Mouse (Mus musculus) CD4-positive helper T cell, adult 2 months (primary cell): ENCODE data around the gene Kcnj10.

Experiments used
- DNase-seq: peaks from one replicate; pipeline ENCODE4 v3.0.0-alpha.2; 2012; ENCODE audit warnings: low read depth, missing footprints, low spot score

The Kcnj10 gene

DNA sequence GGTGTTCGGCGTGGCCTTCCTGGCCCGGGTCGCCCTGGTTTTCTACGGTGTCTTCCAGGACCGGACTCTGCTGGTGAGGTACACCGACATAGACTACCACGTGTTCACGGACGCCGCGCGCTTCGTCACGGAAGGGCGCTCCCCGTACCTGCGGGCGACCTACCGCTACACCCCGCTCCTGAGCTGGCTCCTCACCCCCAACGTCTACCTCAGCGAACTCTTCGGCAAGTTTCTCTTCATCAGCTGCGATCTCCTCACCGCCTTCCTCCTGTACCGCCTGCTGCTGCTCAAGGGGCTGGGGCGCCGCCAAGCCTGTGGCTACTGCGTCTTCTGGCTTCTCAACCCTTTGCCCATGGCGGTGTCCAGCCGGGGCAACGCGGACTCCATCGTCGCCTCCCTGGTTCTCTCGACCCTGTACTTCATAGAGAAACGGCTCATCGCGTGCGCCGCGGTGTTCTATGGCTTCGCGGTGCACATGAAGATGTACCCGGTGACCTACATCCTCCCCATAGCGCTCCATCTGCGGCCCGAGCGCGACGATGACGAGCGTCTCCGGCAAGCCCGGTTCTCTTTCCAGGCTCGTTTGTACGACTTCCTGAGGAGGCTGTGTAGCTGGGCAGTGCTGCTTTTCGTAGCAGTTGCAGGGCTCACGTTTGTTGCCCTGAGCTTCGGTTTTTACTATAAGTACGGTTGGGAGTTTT, 35.9 kb downstream of the Kcnj10 start:
- DNase-seq: peak; percentile 73

DNA sequence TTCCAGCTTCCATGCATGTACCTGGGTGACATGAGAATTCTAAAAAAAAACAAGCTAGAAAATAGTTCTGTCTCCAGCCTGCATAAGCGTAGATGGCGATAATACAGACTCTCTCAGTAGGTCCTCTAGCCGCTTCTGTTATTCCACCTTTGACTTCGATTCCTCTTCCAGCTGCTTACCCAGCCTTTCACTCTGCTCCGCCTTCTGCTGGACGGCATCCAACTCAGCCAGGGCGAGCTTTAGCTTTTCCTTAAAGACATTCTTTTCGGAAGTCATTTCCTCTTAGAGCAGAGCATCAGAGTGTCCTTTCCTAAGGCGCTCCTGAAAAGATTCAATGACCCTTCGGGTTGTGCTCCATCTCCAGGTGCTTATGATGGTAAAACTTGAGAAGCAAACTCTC, 39.1 kb downstream of the Kcnj10 start:
- no peak for DNase-seq

DNA sequence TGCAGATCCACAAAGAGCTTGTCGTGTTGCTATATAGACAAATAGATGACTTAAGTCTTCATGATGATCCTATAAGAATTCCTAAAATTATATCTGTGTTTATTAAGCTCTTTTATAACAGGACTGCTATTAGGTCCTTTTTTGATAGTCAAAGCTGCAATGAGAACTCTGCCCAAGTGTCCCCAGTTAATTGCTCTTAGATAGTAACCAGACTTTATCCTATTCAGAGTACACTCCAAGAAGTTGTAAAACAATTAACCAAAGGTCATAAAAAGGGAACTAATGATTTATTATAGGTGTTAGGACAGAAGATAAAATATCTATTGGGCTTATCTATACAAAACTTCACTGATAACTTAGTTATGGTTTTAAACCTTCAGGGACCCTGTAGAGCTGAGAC, 41.1 kb downstream of the Kcnj10 start:
- DNase-seq: no peak

DNA sequence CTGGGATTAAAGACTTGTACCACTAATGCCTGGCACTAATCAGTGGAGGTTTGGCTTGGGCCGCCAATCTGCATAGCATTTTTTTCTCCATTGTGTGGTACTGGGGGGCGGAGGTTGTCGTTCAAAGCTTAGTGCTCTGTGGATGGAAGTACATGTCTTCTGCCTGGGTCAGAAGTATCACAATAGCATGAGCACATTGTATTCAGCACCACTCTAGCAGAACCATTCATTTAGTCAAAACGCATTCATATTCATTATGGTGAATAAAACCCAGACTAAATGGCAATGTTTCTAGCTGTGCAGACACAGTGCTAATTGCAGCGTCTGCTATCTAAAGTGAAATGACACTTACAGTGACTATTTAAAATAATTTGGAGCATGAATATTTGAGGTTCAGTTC, 46.2 kb downstream of the Kcnj10 start:
- DNase-seq: no peak

DNA sequence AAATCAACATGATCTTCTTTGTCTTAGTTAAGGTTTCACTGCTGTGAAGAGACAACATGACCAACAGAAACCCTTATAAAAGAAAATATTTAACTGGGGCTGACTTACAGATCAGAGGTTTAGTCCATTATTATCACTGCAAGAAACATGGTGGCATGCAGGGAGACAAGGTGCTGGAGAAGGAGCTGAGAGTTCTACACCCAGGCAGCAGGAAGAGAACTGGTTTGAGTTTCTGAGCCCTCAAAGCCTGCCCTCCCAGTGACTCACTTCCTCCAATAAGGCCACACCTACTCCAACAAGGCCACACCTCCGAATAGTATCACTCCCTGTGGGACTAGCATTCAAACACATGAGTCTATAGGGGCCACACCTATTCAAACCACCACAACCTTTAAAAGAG, 49.8 kb downstream of the Kcnj10 start:
- DNase-seq: peak; percentile 30

DNA sequence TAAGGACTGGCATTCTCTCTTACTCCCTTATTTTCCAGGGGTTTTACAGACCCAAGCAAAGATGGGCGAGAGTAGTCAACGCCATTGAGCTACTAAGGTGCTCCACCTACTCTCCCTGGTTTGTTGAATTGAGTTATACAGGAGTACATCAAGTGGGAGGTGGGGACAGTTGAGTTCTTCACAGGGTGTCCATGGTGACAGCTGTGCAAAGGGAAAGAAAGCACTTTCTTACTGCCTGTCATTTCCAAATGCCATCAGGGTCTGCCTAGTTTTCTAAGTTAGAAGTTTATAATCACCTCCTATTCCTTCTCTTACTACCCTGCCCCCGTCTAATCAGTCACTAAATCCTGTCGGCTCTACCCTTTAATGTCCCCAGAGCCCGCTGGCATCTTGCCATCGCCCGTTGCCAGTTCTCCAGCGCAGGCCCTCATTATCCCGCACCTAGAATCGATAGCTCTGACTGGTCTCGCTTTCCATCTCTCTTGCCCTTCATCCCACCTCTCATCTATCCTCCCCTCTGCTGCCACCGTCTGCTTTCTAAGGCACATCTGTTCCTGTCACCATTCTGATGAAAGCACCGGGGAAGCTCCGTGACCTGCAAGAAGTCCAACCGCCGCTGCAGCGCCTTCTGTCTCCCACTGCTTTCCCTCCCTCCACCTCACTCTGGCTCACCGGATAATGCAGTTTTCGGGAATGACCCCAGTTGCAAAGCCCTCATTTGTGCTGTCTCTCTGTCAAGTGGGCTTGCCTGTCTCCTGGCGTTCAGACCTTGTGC, 51.0 kb downstream of the Kcnj10 start:
- DNase-seq: no peak

DNA sequence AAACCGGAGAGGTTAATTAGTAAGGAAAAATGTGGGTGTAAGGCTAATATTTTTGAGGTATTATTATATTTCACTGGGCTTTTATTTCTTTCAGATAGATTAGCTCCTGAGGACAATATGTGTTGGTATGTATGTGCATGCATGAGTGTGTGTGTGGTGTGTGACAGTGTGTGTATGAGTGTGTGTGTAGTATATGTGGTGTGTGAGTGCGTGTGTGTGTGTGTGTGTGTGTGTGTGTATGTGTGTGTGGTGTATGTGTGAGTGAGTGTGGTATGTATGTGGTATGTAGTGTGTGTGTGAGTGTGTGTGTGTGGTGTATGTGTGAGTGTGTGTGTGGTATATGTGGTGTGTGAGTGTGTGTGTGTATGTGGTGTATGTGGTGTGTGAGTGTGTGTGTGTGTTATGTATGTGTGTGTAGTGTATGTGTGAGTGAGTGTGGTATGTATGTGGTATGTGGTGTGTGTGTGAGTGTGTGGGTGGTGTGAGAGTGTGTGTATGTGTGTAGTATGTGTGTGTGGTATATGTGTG, 51.7 kb downstream of the Kcnj10 start:
- no peak for DNase-seq

DNA sequence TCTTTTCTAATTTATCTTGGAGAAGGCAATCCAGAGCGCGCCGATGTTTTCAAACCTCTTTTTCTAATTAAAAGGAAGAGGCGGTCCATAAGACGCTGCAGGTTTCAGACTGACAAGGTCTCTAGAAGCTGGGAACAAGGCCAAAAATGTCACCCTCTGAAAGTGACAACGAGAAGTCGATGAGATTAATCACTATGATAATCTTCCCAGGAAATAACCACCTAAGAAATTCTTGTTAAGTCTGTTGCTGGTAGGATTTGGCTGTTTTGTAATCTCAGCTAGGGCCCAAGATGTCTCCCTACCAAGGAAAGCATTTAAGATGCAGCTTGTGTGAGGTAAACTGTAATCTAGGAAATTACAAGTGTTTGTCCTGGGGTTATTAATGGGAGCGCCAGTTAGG, 52.7 kb downstream of the Kcnj10 start:
- DNase-seq: peak; percentile 30

DNA sequence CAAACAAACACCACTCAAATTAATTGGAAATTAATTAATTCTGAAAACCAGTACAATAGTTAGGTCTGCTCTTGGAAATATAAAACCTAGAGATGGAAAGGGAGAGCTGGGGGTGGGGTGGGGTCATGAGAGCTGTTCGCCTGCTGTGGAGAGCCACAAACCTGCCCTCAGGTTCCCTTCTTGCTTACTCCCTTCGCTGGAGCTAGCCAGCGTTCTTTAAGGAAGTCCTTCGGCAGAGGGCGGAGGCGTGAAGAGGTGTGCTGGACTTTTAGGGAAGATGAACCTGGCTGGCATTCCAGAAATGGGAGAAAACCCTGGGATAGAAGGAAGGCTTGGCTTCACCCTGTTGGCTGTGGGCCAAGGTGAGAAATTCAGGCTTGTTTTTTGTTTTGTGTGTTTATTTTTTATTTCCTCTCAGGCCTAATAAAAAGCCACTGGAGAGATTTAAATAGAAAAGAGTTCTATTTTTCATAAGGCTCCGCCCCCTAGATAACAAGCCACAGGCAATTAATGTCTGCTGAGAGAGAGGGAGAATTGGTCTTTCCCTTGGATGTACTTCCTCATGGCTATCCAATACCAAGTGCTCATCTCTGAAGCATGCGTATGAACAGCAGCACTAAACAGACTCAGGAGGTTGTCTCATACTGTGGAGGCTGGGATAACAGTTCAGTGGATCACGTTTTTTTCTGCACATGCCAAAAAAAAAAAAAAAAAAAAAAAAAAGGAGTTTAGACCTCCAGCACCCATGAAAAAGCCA, 56.2 kb downstream of the Kcnj10 start:
- no peak for DNase-seq

DNA sequence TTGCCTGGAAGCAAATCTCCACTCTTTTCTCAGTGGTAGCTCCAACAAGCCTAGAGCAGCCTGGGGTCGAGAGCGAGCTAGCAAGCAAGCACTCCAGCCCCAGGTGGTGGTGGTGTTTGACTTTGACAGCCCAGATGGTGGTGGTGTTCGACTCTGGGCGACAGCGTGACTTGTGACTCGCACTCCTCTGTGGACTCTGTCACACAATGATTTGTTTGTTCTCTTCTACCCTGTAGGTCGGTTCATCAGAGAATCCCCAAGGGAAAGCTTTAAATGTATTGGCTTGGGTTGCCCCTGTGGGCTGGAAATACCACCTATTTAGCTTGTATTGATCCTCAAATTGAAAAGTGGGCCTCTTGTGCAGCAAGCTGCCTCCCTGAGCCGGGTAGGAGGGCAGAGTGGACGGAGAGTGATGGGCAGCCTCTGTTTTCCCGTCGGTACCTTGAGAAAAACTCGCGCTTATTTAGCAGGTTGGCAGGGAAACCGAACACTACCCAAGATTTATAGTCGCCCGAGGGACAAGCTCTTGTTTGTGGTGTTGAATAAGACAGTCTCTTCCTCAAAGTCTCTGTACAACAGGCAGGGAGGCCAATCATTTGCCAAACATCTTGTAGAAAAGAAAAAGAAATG, 65.2 kb downstream of the Kcnj10 start:
- DNase-seq: no peak

DNA sequence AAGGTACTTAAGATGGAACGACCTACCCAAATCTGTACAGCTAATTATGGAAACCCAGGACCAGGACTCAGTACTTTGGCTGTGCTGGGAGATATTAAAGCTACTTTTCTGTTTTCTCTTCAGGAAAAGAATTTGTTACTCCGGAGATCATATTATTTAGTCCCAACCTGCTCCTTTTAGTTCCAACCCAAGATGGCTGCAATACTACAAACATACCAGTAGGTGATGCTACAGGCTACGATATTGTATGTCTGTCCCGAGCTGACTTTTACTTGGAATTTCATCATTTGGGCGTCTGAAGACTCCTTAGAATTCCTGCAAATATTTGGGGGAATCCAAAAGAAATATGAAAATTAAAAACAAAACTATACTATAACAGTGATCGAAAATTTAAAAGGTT, 68.0 kb downstream of the Kcnj10 start:
- DNase-seq: peak; percentile 40

DNA sequence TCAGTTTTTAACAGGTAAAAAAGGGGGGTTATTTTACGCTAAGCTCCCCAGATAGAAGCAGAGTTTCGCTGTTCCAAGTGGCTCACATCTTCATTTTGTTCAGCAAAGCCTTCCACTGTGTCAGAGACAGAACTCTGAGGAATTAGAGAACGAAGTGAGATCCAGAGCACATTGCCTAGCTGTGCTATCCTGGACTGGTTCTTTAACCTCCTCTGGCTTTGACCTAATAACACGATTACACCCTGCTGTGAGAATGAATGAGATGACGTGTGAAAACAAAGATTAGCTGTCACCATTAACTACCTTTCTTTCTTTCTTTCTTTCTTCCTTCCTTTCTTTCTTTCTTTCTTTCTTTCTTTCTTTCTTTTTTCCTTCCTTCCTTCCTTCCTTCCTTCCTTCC, 68.4 kb downstream of the Kcnj10 start:
- DNase-seq: no peak

DNA sequence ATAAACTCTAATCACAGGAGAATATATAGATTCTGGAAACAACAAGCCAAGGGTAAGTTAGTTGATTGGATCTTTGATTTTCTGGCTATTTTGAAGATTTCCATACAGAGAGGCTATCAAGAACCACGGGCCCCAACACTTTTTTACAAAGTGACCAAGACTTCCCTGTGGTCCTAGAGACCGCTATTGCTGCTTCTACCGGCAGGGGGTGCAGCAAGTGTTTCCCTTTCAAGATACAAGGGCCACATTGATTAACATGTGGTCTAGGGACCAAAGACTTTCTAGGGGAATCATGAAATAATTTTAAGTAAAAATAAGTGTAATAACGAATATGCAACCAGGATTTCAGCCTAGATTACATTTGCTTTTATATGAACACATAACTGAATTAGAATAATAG, 69.8 kb downstream of the Kcnj10 start:
- peak; percentile 55 for DNase-seq

DNA sequence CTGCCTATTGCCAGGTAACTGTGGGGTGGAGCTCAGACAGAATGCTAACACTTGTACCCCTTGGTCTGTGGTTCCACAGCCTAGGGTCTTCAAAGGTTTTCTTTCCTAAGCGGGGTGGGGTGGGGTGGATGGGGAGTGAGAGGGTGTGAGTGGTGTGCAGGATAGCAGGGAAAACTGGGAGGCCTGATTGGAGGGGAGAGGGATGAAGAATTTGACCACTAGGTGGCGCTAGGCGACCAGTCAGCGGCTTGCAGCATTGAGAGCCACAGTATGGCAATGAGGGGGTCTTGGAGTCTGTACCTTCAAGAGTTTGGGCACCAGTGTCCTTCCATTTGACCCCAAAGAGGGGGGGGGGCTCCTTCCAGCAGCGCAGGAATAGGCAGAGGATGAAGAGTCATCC, 71.2 kb downstream of the Kcnj10 start:
- peak; percentile 53 for DNase-seq

DNA sequence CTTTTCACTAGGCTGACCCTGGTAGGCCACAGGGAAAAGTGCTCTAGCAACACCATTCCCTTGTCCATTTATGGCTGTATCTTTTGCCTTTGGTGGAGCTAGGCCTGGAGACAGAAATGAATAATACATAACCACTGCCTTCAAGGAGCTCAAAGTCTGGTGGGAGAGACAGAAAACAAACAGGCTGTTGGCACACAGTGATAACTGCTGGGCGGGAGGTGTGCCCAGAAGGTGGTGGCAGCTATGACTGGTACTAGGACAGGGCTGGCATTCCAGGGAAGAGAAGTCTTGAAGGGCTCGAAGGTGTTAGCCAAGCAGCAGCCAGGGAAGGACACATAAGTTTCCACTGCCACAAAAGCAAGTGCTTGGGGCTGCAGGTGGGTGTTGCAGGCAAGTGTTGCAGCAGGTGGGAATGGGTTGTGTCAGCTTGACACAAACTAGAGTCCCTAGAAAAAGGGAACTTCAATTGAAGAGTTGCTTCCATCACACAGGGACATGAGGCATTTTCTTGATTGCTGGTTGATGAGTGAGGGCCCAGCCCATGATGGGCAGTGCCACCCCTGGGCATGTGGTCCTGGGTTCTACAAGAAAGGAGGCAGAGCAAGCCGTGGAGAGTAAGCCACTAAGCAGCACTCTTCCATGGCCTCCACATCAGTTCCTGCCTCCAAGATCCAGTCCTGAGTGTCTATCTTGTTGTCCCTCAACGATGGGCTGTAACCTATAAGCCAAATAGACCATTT, 72.7 kb downstream of the Kcnj10 start:
- DNase-seq: no peak

DNA sequence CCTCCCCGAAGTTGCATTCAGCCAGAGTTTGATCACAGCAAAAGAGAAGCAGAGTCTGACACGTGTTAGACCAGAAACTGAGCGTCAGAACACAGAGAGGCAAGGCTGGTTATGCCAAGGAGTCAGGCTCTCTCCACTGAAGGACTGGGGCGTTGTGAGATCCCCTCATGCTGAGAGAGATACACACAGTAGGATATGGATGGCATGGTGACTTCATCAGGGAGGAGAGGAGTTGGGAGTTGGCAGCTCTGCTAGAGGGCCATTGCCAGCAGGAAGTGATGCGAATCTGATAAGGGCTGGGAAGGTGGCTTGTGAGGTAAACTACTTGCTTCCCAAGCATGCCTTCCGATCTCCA, 73.2 kb downstream of the Kcnj10 start:
- DNase-seq: no peak

DNA sequence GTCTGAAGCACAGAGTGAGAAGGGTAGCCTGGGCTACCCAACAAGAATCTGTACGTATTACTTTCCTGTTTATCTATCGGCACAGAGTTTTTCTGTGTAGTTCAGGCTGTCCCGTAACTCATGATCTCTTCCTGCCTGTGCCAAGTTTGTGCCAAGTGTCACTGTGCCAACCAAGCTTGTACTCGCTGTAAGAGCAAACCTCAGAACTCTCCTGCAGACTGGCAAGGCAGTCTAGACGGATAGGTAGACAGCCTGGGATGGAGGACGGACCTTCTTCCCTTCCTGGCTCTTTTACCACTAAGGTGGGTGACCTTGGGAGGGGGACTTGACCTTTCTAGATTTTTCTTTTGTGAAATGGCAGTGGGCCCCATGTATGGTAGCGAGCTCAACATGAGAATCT, 74.1 kb downstream of the Kcnj10 start:
- no peak for DNase-seq

DNA sequence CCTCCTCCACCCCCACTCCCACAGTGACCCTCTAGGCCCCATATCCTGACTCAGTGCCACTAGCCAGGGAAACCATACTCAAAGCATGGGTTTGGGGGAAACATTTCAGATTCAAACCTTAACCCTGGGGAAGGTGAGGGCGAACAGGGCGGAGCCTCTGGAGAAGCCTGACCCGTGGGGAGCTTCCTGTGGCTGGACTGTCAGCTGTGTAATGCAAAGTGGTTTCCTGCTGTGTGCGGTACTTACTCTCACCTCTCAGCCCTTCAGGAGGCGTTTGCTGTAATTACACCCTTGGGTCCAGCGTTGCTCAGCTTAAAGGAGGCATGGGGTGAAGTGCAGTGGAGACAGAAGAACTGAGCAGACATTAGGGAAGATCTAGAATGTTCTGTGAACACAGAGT, 77.2 kb downstream of the Kcnj10 start:
- no peak for DNase-seq

DNA sequence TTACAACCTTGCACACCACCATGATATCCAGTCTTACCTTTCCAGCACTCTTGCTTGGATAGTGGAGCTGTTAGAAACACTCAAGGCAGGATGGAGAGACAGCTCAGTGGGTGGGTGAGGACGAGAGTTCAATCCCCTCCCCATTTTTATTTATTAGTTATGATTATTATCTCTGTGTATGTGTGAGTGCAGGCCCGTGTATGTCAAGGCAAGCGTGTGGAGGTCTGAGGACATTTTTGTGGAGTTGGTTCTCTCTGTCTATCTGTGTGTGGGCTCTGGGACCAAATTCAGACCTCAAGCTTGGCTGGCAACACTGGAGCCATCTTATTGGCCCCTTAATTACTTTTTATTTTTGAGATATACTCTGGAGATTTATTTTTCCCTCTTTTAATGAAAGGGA, 77.6 kb downstream of the Kcnj10 start:
- no peak for DNase-seq

DNA sequence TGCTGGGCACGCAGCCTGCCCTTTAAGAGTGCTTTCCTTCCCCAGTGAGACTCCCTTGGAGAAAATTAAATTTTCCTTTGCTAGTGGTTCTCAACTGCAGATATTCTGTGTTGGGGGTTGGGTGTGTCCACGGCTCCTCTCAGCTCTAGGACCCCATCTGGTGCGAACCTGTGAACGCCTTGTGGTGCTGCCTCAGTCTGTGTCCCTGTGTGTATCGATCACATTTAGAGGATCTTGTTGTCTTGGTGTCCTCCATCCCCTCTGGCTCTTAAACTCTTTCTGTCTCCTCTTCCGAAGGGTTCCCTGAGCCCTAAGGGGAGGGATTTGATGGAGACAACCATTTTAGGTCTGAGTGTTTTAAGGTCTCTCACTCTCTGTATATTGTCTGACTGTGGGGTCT, 79.2 kb downstream of the Kcnj10 start:
- DNase-seq: no peak

DNA sequence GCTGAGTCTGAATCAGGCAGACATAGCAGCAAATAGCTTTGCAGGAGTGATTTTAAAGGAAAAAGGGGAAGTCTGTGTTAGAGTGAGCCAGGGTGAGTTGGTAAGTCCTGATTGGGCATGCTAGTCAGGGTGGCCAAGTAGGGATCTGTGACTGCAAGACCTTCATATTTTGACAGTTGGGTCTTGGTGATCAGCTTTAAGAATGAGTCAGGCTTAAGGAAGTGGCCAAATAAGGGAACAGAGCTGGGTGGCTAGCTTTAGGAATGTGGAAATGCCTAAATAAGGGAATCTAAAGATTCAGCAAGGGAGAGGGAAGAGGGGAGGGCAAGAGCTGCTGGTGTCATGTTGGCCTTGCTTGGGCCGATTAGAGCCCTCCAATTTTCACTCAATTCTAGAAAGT, 82.4 kb downstream of the Kcnj10 start:
- no peak for DNase-seq
